Mouse (Mus musculus): ENCODE measurements around the gene Lamc2. TPM values are rescaled to one million over a fixed set of nuclear protein-coding genes. Genes with fewer than 3 reads are reported as not detected.

Gene Lamc2
- polyA plus RNA-seq (2015; fragmentation: Nextera tagmentation; extraction: Ambion mirVana): 3.3 and 3.6 TPM in 2 replicates

- Histone ChIP-seq H3K9me3 (ENCODE audit: control insufficient read depth) (no peaks in the 10 kb centered on the region), H3K27ac (ENCODE audit: low read depth, low read length) (peak within 1 kb of the TSS; percentile 46; the same call in 1 of the 2 replicates), H3K9ac (ENCODE audit: low read depth, low read length) (peak within 1 kb of the TSS; percentile 50), H3K27me3 (replicated peaks; ENCODE audit: control insufficient read depth, insufficient read depth, low read length) (no peaks in the 10 kb centered on the region), H3K4me3 (ENCODE audit: low read depth, low read length) (peak within 1 kb of the TSS; percentile 48), H3K36me3 (ENCODE audit: control insufficient read depth, insufficient read depth) (no peaks in the 10 kb centered on the region), H3K4me1 (replicated peaks; ENCODE audit: control insufficient read depth, insufficient read depth, low read length) (0 out of 2 replicates have a peak, but pooled peaks cover 9% of the 10 kb centered on the region), H3K4me2 (replicated peaks; ENCODE audit: low read depth) (peak within 1 kb of the TSS; percentile 84)
- 5% methylated on average over 46 of the region's 46 CpGs for WGBS
- peak; percentile 97 for ATAC-seq
- TF ChIP-seq CTCF (IDR thresholded peaks at IDR 0.05; ENCODE audit: low read depth): no peak
These were observed at the start of gene Lamc2 for GRCm38 (mm10) chr1:153185828-153186803. Lamc2 (minus strand) TSS chr1:153186447.

- ATAC-seq: no peak
These were observed 49.3 kb upstream of the Lamc2 start for GRCm38 (mm10) chr1:153235576-153235975.

GRCm38 (mm10) chr1:153231681-153232080 lies 45.4 kb upstream of the Lamc2 start:
- Histone ChIP-seq H3K27me3 (replicated peaks; ENCODE audit: control insufficient read depth, insufficient read depth, low read length) (no peaks in the 10 kb centered on the region), H3K4me1 (replicated peaks; ENCODE audit: control insufficient read depth, insufficient read depth, low read length) (no peaks in the 10 kb centered on the region), H3K9ac (ENCODE audit: low read depth, low read length) (no peak overlapping the region), H3K4me3 (ENCODE audit: low read depth, low read length) (no peak overlapping the region), H3K27ac (ENCODE audit: low read depth, low read length) (no peak overlapping the region; the same call in 1 of the 2 replicates), H3K9me3 (ENCODE audit: control insufficient read depth) (no peaks in the 10 kb centered on the region), H3K36me3 (ENCODE audit: control insufficient read depth, insufficient read depth) (peaks cover 62% of the 10 kb centered on the region), H3K4me2 (replicated peaks; ENCODE audit: low read depth) (no peak overlapping the region)
- ATAC-seq: no peak
- TF ChIP-seq CTCF (IDR thresholded peaks at IDR 0.05; ENCODE audit: low read depth): no peak
- WGBS: 76% methylated on average over 9 of the region's 9 CpGs

More at GRCm38 (mm10) chr1:153235576-153235975, 49.3 kb upstream of the Lamc2 start:
- Histone ChIP-seq H3K4me3 (ENCODE audit: low read depth, low read length) (no peak overlapping the region), H3K4me2 (replicated peaks; ENCODE audit: low read depth) (no peak overlapping the region), H3K9me3 (ENCODE audit: control insufficient read depth) (no peaks in the 10 kb centered on the region), H3K36me3 (ENCODE audit: control insufficient read depth, insufficient read depth) (peaks cover 47% of the 10 kb centered on the region), H3K9ac (ENCODE audit: low read depth, low read length) (no peak overlapping the region), H3K27me3 (replicated peaks; ENCODE audit: control insufficient read depth, insufficient read depth, low read length) (no peaks in the 10 kb centered on the region), H3K27ac (ENCODE audit: low read depth, low read length) (no peak overlapping the region), H3K4me1 (replicated peaks; ENCODE audit: control insufficient read depth, insufficient read depth, low read length) (no peaks in the 10 kb centered on the region)
- WGBS: 65% methylated on average over 4 of the region's 4 CpGs
- TF ChIP-seq CTCF (IDR thresholded peaks at IDR 0.05; ENCODE audit: low read depth): no peak

GRCm38 (mm10) chr1:153227916-153228315 lies 41.7 kb upstream of the Lamc2 start:
- Histone ChIP-seq H3K9ac (ENCODE audit: low read depth, low read length) (no peak overlapping the region), H3K4me1 (replicated peaks; ENCODE audit: control insufficient read depth, insufficient read depth, low read length) (no peaks in the 10 kb centered on the region), H3K27me3 (replicated peaks; ENCODE audit: control insufficient read depth, insufficient read depth, low read length) (no peaks in the 10 kb centered on the region), H3K27ac (ENCODE audit: low read depth, low read length) (no peak overlapping the region), H3K4me2 (replicated peaks; ENCODE audit: low read depth) (no peak overlapping the region), H3K36me3 (ENCODE audit: control insufficient read depth, insufficient read depth) (peaks cover 67% of the 10 kb centered on the region), H3K9me3 (ENCODE audit: control insufficient read depth) (no peaks in the 10 kb centered on the region), H3K4me3 (ENCODE audit: low read depth, low read length) (no peak overlapping the region)
- ATAC-seq: no peak
- TF ChIP-seq CTCF (IDR thresholded peaks at IDR 0.05; ENCODE audit: low read depth): no peak
- 57% methylated on average over 4 of the region's 4 CpGs for WGBS

GRCm38 (mm10) chr1:153227096-153227495 lies 40.8 kb upstream of the Lamc2 start:
- H3K27me3 ChIP-seq (replicated peaks; ENCODE audit: control insufficient read depth, insufficient read depth, low read length): no peaks in the 10 kb centered on the region
- no peak overlapping the region for H3K4me2 ChIP-seq (replicated peaks; ENCODE audit: low read depth)
- no peak for TF ChIP-seq CTCF (IDR thresholded peaks at IDR 0.05; ENCODE audit: low read depth)
- no peak overlapping the region for H3K9ac ChIP-seq (ENCODE audit: low read depth, low read length)
- no peaks in the 10 kb centered on the region for H3K9me3 ChIP-seq (ENCODE audit: control insufficient read depth)
- H3K4me1 ChIP-seq (replicated peaks; ENCODE audit: control insufficient read depth, insufficient read depth, low read length): no peaks in the 10 kb centered on the region
- 82% methylated on average over 8 of the region's 8 CpGs for WGBS
- H3K27ac ChIP-seq (ENCODE audit: low read depth, low read length): no peak overlapping the region
- H3K36me3 ChIP-seq (ENCODE audit: control insufficient read depth, insufficient read depth): peaks cover 66% of the 10 kb centered on the region
- H3K4me3 ChIP-seq (ENCODE audit: low read depth, low read length): no peak overlapping the region
- no peak for ATAC-seq
